Mouse (Mus musculus): ENCODE data around the gene Lmo7. TPM values are rescaled to one million over a fixed set of nuclear protein-coding genes. Genes with fewer than 3 reads are reported as not detected.

Lmo7 gene
- polyA plus RNA-seq, 1 experiment from 2014 or later = 11.6 TPM

DNA sequence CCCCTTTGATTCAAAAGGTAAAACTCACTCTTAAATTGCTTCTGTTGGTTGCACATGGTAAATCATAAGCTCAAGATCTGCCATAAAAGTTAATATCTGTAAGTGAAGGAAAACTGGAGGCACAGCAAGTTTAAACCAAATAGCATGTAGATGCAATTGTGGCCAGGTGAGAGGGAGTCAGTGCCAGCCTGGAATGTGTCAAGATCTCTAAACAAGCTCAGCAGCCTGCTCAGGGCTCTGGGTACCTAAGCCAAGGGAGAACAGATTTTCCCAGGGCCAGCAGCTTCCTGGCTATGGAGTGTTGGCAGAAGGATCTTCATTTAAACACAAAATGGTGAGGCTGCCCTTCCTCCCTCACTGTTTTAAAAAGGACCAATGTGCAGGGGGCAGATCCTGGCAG, 184.6 kb downstream of the Lmo7 start:
- no peaks in the 10 kb centered on the region for H3K4me1 ChIP-seq (ENCODE audit: control insufficient read depth, insufficient read depth, low read length)
- no peaks in the 10 kb centered on the region for H3K9me3 ChIP-seq (ENCODE audit: control insufficient read depth, low read length)

DNA sequence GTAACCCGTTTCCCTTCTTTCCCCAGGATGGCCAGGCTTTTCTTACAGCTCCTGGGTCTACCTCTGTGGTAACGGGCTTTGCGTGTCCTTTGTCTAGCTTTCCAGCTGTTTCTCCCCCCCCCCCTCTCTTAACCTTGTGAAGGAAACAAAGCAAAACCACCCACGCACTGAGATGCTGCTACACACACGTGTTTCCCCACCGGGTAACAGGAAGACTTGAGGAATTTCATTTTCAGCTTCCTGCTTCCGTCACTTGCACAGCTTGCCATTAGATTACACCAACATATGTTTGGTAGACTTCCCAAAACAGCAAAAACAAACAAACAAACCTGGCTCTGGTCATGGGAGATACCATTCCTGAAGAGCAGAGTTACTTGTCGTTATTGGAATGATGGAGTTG, 186.1 kb downstream of the Lmo7 start:
- no peaks in the 10 kb centered on the region for H3K27me3 ChIP-seq (ENCODE audit: control insufficient read depth, insufficient read depth, low read length)
- no peaks in the 10 kb centered on the region for H3K36me3 ChIP-seq (ENCODE audit: control insufficient read depth, insufficient read depth, low read length)
- H3K27ac ChIP-seq (ENCODE audit: low read depth, low read length) = no peak overlapping the region
- H3K4me2 ChIP-seq (replicated peaks; ENCODE audit: low read depth, low read length) = no peak overlapping the region
- no peaks in the 10 kb centered on the region for H3K9me3 ChIP-seq (ENCODE audit: control insufficient read depth, low read length)
- H3K4me3 ChIP-seq (ENCODE audit: low read length) = no peak overlapping the region
- H3K9ac ChIP-seq (ENCODE audit: low read depth, low read length) = no peak overlapping the region
- H3K4me1 ChIP-seq (ENCODE audit: control insufficient read depth, insufficient read depth, low read length) = no peaks in the 10 kb centered on the region
- ATAC-seq (ENCODE audit: low FRiP score, low TSS enrichment) = no peak
- 71% methylated on average over 8 of the region's 8 CpGs for WGBS

More for the DNA sequence above, 184.6 kb downstream of the Lmo7 start:
- Histone ChIP-seq H3K27me3 (ENCODE audit: control insufficient read depth, insufficient read depth, low read length) (no peaks in the 10 kb centered on the region), H3K4me3 (ENCODE audit: low read length) (no peak overlapping the region), H3K27ac (ENCODE audit: low read depth, low read length) (no peak overlapping the region), H3K9ac (ENCODE audit: low read depth, low read length) (no peak overlapping the region), H3K4me2 (replicated peaks; ENCODE audit: low read depth, low read length) (no peak overlapping the region), H3K36me3 (ENCODE audit: control insufficient read depth, insufficient read depth, low read length) (no peaks in the 10 kb centered on the region)
- no peak for ATAC-seq (ENCODE audit: low FRiP score, low TSS enrichment)

DNA sequence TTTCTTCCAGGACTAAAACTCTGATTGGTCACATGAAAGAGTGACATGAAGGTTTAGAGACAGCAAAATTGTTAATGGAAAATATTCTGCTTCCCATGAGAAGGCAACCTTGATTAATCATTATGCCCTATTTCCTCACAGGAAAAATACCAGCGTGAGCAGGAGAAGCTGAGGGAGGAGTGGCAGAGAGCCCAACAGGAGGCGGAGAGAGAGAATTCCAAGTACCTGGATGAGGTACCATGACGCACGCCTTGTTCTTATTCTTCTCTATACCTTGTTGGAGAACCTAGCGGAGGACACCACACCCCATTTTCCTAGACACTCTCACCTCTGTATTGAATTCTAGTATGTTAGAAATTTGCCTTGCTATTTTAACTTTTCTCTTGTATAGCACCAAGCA, 188.7 kb downstream of the Lmo7 start:
- no peak overlapping the region for H3K9ac ChIP-seq (ENCODE audit: low read depth, low read length)
- H3K27ac ChIP-seq (ENCODE audit: low read depth, low read length) = no peak overlapping the region
- WGBS = 85% methylated on average over 5 of the region's 5 CpGs
- no peaks in the 10 kb centered on the region for H3K9me3 ChIP-seq (ENCODE audit: control insufficient read depth, low read length)
- no peak overlapping the region for H3K4me3 ChIP-seq (ENCODE audit: low read length)
- H3K4me1 ChIP-seq (ENCODE audit: control insufficient read depth, insufficient read depth, low read length) = no peaks in the 10 kb centered on the region
- no peaks in the 10 kb centered on the region for H3K27me3 ChIP-seq (ENCODE audit: control insufficient read depth, insufficient read depth, low read length)
- H3K4me2 ChIP-seq (replicated peaks; ENCODE audit: low read depth, low read length) = no peak overlapping the region
- H3K36me3 ChIP-seq (ENCODE audit: control insufficient read depth, insufficient read depth, low read length) = no peaks in the 10 kb centered on the region
- ATAC-seq (ENCODE audit: low FRiP score, low TSS enrichment) = no peak

GRCm38 (mm10) chr14:101927646-101928244, 198.0 kb downstream of the Lmo7 start:
- H3K4me1 ChIP-seq (ENCODE audit: control insufficient read depth, insufficient read depth, low read length) = no peaks in the 10 kb centered on the region
- no peak overlapping the region for H3K4me3 ChIP-seq (ENCODE audit: low read length)
- no peaks in the 10 kb centered on the region for H3K27me3 ChIP-seq (ENCODE audit: control insufficient read depth, insufficient read depth, low read length)
- H3K36me3 ChIP-seq (ENCODE audit: control insufficient read depth, insufficient read depth, low read length) = no peaks in the 10 kb centered on the region
- H3K4me2 ChIP-seq (replicated peaks; ENCODE audit: low read depth, low read length) = no peak overlapping the region
- no peak overlapping the region for H3K9ac ChIP-seq (ENCODE audit: low read depth, low read length)
- no peaks in the 10 kb centered on the region; the same call in 1 of the 2 replicates for H3K9me3 ChIP-seq (ENCODE audit: control insufficient read depth, low read length)
- H3K27ac ChIP-seq (ENCODE audit: low read depth, low read length) = no peak overlapping the region
- ATAC-seq (ENCODE audit: low FRiP score, low TSS enrichment) = no peak
- 86% methylated on average over 12 of the region's 12 CpGs for WGBS

DNA sequence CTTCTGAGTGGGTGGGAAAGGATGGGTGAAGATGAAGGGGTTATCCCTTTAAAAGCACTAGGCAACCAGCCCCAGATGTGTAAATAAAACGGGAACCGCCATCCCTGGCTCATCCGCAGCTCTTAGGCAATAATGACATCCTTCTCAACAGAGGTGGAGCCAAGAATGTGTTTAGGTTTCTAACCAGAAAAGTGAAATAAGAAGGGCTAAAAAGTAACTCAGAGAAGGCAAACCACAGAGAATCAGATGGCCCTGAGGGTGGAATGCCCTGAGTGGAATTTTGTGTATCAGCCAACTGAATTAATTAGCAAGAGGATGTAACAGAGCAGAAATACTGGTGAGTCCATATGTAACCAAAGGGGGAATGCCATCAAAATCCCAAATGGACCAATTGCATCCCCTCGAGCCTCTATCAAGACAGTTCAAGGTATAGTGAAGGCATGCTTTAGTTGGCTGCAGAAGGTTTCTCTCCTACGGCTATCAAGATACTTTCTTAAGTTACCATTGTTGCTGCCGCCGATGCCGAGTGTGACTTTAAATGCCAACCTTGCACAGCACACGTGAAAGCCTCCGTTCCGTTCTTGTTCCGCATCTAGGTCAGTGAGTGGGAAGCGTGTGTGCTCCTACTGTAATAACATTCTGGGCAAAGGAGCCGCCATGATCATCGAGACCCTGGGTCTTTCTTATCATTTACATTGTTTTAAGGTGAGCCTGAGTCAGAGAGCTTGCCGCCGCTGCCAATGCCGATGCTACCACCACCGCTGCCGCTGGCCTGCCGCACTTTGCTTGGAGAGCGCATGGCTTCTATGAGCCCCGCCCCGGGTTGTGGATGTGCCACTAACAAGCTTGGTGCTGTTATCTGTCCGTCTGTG, 201.1 kb downstream of the Lmo7 start:
- no peak overlapping the region for H3K27ac ChIP-seq (ENCODE audit: low read depth, low read length)
- WGBS = 94% methylated on average over 25 of the region's 25 CpGs
- H3K4me1 ChIP-seq (ENCODE audit: control insufficient read depth, insufficient read depth, low read length) = no peaks in the 10 kb centered on the region

GRCm38 (mm10) chr14:101931448-101931750, 201.6 kb downstream of the Lmo7 start:
- H3K27ac ChIP-seq (ENCODE audit: low read depth, low read length) = no peak overlapping the region

More for the DNA sequence above, 201.1 kb downstream of the Lmo7 start:
- Histone ChIP-seq H3K4me3 (ENCODE audit: low read length) (no peak overlapping the region), H3K4me2 (replicated peaks; ENCODE audit: low read depth, low read length) (no peak overlapping the region), H3K27me3 (ENCODE audit: control insufficient read depth, insufficient read depth, low read length) (no peaks in the 10 kb centered on the region), H3K9ac (ENCODE audit: low read depth, low read length) (no peak overlapping the region), H3K36me3 (ENCODE audit: control insufficient read depth, insufficient read depth, low read length) (no peaks in the 10 kb centered on the region), H3K9me3 (ENCODE audit: control insufficient read depth, low read length) (no peaks in the 10 kb centered on the region; the same call in 1 of the 2 replicates)
- no peak for ATAC-seq (ENCODE audit: low FRiP score, low TSS enrichment)

DNA sequence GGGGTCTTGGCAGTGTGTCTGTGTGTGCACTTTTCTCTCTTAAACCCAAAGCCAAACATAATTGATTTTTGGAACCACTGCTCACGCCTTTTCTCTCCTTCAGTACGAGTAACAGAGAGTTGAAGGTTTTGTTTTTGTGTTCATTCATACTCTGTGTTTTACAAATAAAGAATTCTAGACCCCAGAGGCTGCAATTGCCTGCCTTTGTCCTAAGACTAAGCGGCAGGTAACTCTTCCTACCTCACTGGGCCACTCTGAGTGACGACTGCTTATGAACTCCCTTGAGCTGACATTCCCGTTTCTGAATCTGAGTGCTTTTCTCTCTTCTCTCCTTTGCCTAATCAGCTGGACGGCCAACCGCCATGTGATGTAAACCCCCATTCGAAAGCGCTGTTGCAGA, 203.8 kb downstream of the Lmo7 start:
- Histone ChIP-seq H3K27ac (ENCODE audit: low read depth, low read length) (no peak overlapping the region), H3K4me2 (replicated peaks; ENCODE audit: low read depth, low read length) (no peak overlapping the region), H3K36me3 (ENCODE audit: control insufficient read depth, insufficient read depth, low read length) (no peaks in the 10 kb centered on the region), H3K4me1 (ENCODE audit: control insufficient read depth, insufficient read depth, low read length) (no peaks in the 10 kb centered on the region), H3K9ac (ENCODE audit: low read depth, low read length) (no peak overlapping the region), H3K4me3 (ENCODE audit: low read length) (no peak overlapping the region), H3K9me3 (ENCODE audit: control insufficient read depth, low read length) (no peaks in the 10 kb centered on the region; the same call in 1 of the 2 replicates), H3K27me3 (ENCODE audit: control insufficient read depth, insufficient read depth, low read length) (no peaks in the 10 kb centered on the region)
- WGBS = 88% methylated on average over 9 of the region's 9 CpGs
- no peak for ATAC-seq (ENCODE audit: low FRiP score, low TSS enrichment)

More at GRCm38 (mm10) chr14:101931448-101931750, 201.6 kb downstream of the Lmo7 start:
- no peaks in the 10 kb centered on the region for H3K36me3 ChIP-seq (ENCODE audit: control insufficient read depth, insufficient read depth, low read length)
- no peak overlapping the region for H3K4me3 ChIP-seq (ENCODE audit: low read length)
- no peak for ATAC-seq (ENCODE audit: low FRiP score, low TSS enrichment)
- H3K27me3 ChIP-seq (ENCODE audit: control insufficient read depth, insufficient read depth, low read length) = no peaks in the 10 kb centered on the region
- H3K9me3 ChIP-seq (ENCODE audit: control insufficient read depth, low read length) = no peaks in the 10 kb centered on the region; the same call in 1 of the 2 replicates
- H3K9ac ChIP-seq (ENCODE audit: low read depth, low read length) = no peak overlapping the region
- WGBS = 88% methylated on average over 4 of the region's 4 CpGs
- H3K4me2 ChIP-seq (replicated peaks; ENCODE audit: low read depth, low read length) = no peak overlapping the region
- H3K4me1 ChIP-seq (ENCODE audit: control insufficient read depth, insufficient read depth, low read length) = no peaks in the 10 kb centered on the region

DNA sequence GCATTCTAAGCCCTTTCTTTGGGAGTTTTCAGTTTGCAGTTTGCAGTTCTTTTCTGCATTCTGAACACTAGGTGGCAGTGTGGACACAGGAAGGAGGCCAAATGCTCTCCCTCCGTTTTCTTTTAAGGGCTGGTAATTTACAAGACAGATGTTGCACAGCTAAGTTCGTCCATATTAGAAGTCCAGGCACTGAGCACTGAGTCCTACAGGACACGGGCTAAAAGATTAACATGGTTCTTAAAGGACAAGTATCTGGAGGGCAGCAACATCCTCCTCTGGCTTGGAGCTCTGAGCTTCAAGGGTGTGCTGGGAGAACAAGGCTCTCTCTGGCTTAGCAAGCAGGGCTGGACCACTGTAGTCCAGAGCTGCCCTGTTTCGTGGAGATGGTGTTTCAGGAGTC, 213.2 kb downstream of the Lmo7 start:
- Histone ChIP-seq H3K9ac (ENCODE audit: low read depth, low read length) (no peak overlapping the region), H3K27ac (ENCODE audit: low read depth, low read length) (no peak overlapping the region), H3K4me1 (ENCODE audit: control insufficient read depth, insufficient read depth, low read length) (no peaks in the 10 kb centered on the region), H3K4me3 (ENCODE audit: low read length) (no peak overlapping the region), H3K27me3 (ENCODE audit: control insufficient read depth, insufficient read depth, low read length) (no peaks in the 10 kb centered on the region), H3K4me2 (replicated peaks; ENCODE audit: low read depth, low read length) (peak overlapping the region; percentile 15), H3K36me3 (ENCODE audit: control insufficient read depth, insufficient read depth, low read length) (no peaks in the 10 kb centered on the region), H3K9me3 (ENCODE audit: control insufficient read depth, low read length) (no peaks in the 10 kb centered on the region)
- WGBS = 11% methylated on average over 4 of the region's 4 CpGs
- ATAC-seq (ENCODE audit: low FRiP score, low TSS enrichment) = peak; percentile 55; the same call in 1 of the 2 replicates

Measured in kidney, embryonic 14.5 days (tissue).